Mouse (Mus musculus): Measurements from ENCODE around the gene Rhbdl1. TPM values are rescaled to one million over a fixed set of nuclear protein-coding genes. Genes with fewer than 3 reads are reported as not detected.

The Rhbdl1 gene
- polyA plus RNA-seq, 1 experiment from 2014 or later: 0.35 TPM

DNA sequence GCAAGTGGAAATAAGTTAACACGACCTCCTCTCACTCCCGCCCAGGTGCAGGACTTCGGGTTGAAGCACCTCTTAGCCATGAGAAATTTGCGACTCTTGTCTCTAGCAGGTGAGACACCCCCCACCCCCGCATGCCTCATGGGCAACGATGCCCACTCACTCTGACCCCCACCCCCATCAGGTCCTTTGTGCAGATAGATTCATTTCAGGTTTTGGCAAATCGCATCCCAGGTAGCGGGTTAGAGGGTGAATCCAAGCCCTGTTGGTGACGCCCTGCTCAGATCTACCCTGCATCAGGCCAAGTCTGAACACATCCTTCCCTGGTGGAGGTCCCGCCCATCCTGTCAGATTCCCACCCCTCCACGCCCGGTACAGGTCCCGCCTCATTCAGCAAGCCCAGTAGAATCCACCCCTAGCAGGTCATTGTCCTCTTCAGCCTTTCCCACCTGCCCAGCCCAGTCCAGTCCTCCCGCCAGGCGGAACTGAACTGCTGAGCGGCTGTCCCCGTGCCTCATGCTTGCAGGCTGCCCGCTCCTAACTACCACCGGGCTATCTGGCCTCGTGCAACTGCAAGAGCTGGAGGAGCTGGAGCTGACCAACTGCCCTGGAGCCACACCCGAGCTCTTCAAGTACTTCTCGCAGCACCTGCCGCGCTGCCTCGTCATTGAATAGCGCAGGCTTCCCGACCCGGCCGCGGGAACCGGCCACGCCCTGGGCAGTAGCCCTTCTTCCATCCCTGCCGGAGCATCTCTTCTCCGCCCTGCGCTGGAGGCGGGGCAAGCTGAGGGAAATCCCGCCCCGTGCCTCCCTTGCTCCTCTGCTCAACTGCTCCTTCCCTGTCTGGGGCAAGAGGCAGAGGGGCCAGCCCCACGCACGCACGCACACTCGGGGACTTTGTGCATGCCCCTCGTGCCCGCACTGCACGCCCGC lies 18.0 kb downstream of the Rhbdl1 start:
- 8% methylated on average over 45 of the region's 46 CpGs for WGBS (ENCODE audit: insufficient replicate concordance)
- Histone ChIP-seq H3K27me3 (ENCODE audit: insufficient read depth, low read length) (peaks cover 45% of the 10 kb centered on the region), H3K4me1 (ENCODE audit: insufficient read depth) (peaks cover 8% of the 10 kb centered on the region), H3K4me3 (ENCODE audit: low read depth, low read length) (no peak overlapping the region), H3K27ac (ENCODE audit: low read depth) (no peak overlapping the region), H3K9ac (replicated peaks) (no peak overlapping the region), H3K9me3 (ENCODE audit: low read length) (no peaks in the 10 kb centered on the region), H3K36me3 (replicated peaks; ENCODE audit: insufficient read depth, low read length) (no peaks in the 10 kb centered on the region), H3K4me2 (ENCODE audit: low read depth, low read length) (no peak overlapping the region)
- ATAC-seq (peak; percentile 54), DNase-seq (peak; percentile 29)
- TF ChIP-seq CTCF (IDR thresholded peaks at IDR 0.05; ENCODE audit: low read depth) (no peak), EP300 (IDR thresholded peaks at IDR 0.05; ENCODE audit: low read depth) (no peak)

DNA sequence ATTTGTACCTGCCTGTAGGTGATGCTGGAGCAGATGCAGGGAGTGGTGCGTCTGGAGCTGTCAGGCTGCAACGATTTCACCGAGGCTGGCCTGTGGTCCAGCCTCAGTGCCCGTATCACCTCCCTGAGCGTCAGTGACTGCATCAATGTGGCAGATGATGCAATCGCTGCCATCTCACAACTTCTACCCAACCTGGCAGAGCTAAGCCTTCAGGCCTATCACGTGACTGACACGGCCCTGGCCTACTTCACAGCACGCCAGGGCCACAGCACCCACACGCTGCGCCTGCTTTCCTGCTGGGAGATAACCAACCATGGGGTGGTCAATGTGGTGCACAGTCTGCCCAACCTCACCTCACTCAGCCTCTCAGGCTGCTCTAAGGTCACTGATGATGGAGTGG lies 19.4 kb downstream of the Rhbdl1 start:
- no peak for TF ChIP-seq EP300 (IDR thresholded peaks at IDR 0.05; ENCODE audit: low read depth)
- TF ChIP-seq CTCF (IDR thresholded peaks at IDR 0.05; ENCODE audit: low read depth): no peak

DNA sequence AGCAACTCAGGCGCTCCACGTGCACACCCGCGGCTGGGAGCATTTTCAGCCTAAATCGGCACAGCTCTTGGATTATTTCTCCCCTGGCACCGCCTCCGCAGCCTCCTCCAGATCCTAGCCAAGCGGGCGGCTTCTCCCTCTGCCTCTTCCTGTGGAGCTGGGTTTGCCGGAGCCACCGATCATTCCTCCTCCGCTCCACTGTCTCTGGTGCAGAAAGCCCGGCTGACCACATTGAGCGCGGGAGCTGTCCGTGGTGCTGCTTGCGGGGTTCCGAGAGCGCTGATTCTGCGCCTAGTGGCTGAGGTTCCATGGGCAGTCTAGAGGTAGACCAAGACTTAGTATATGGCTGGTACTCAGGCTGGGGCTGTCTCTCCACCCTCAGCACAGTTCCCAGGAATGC lies 23.6 kb downstream of the Rhbdl1 start:
- Histone ChIP-seq H3K9ac (replicated peaks) (no peak overlapping the region), H3K9me3 (ENCODE audit: low read length) (no peaks in the 10 kb centered on the region), H3K36me3 (replicated peaks; ENCODE audit: insufficient read depth, low read length) (no peaks in the 10 kb centered on the region), H3K27ac (ENCODE audit: low read depth) (no peak overlapping the region), H3K27me3 (ENCODE audit: insufficient read depth, low read length) (peaks cover 66% of the 10 kb centered on the region), H3K4me2 (ENCODE audit: low read depth, low read length) (no peak overlapping the region), H3K4me3 (ENCODE audit: low read depth, low read length) (no peak overlapping the region), H3K4me1 (ENCODE audit: insufficient read depth) (peaks cover 12% of the 10 kb centered on the region; the same call in 1 of the 2 replicates)
- TF ChIP-seq EP300 (IDR thresholded peaks at IDR 0.05; ENCODE audit: low read depth) (no peak), CTCF (IDR thresholded peaks at IDR 0.05; ENCODE audit: low read depth) (peak; percentile 62)
- DNase-seq (peak; percentile 90), ATAC-seq (peak; percentile 72)
- WGBS (ENCODE audit: insufficient replicate concordance): 6% methylated on average over 20 of the region's 20 CpGs

More for the DNA sequence above, 19.4 kb downstream of the Rhbdl1 start:
- no peak for ATAC-seq
- no peak overlapping the region for H3K9ac ChIP-seq (replicated peaks)
- peaks cover 56% of the 10 kb centered on the region for H3K27me3 ChIP-seq (ENCODE audit: insufficient read depth, low read length)
- peaks cover under 1% of the 10 kb centered on the region; the same call in 1 of the 2 replicates for H3K4me1 ChIP-seq (ENCODE audit: insufficient read depth)
- WGBS (ENCODE audit: insufficient replicate concordance): 70% methylated on average over 11 of the region's 11 CpGs
- H3K4me2 ChIP-seq (ENCODE audit: low read depth, low read length): no peak overlapping the region
- H3K4me3 ChIP-seq (ENCODE audit: low read depth, low read length): no peak overlapping the region
- H3K9me3 ChIP-seq (ENCODE audit: low read length): no peaks in the 10 kb centered on the region
- no peaks in the 10 kb centered on the region for H3K36me3 ChIP-seq (replicated peaks; ENCODE audit: insufficient read depth, low read length)
- H3K27ac ChIP-seq (ENCODE audit: low read depth): no peak overlapping the region
- no peak for DNase-seq

DNA sequence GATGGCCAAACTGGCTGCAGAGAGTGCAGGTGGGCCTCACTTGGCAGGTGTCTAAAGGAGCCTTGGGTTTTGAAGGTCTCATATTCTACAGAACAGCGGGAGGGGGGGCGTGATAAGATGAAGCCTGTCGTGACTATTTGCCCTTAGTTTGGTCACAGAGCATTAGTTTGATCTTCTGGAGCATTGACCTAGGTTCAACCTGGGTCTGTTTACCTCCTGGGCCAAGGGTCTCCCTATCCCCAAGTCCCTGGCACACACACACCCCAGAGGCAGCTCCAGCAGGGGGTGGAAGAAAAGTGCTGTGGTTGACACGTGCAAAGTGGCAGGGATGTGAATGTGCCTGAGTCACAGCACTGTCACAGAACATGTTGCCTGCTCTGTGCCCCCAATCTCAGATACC lies 26.2 kb downstream of the Rhbdl1 start:
- Histone ChIP-seq H3K36me3 (replicated peaks; ENCODE audit: insufficient read depth, low read length) (no peaks in the 10 kb centered on the region), H3K4me1 (ENCODE audit: insufficient read depth) (peaks cover 12% of the 10 kb centered on the region; the same call in 1 of the 2 replicates), H3K9ac (replicated peaks) (no peak overlapping the region), H3K9me3 (ENCODE audit: low read length) (no peaks in the 10 kb centered on the region), H3K27me3 (ENCODE audit: insufficient read depth, low read length) (peaks cover 65% of the 10 kb centered on the region), H3K27ac (ENCODE audit: low read depth) (no peak overlapping the region), H3K4me2 (ENCODE audit: low read depth, low read length) (no peak overlapping the region), H3K4me3 (ENCODE audit: low read depth, low read length) (no peak overlapping the region)
- 54% methylated on average over 4 of the region's 4 CpGs for WGBS (ENCODE audit: insufficient replicate concordance)
- TF ChIP-seq EP300 (IDR thresholded peaks at IDR 0.05; ENCODE audit: low read depth) (no peak), CTCF (IDR thresholded peaks at IDR 0.05; ENCODE audit: low read depth) (no peak)
- DNase-seq (no peak), ATAC-seq (no peak)

DNA sequence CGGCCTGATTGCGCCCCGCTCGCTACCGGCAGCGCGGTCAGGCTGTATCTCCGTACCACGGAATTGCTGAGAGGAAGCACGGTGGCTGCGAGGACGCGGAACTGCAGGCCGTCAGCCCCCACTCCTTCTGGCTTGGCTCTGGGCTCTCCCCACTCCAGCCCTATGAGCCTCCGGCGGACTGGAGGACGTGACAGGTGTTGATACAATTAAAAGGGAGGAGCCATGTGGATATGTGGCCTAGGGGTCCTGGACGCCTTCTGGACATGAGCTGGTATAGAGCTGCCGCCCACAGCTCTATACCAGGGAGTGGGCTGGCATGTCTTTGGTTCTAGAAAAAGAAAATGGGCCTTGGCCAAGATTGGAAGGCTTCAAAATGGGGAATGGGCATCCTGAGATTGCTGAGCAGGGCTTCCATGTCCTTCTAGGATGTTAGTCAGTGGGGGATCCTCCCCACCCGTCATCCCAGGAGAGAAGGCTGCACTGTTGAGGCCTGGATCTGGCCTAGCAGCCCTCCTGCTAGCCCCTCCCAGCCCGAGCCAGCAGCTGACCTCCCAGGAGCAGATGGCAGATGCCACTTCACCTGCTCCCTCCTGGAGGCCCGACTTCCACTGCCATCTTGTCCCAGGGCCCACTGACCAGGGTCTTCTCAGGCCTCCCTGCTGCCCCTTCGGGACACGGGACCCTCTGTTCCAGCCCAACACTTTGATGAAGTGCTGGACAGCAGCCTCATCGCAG lies 27.3 kb downstream of the Rhbdl1 start:
- 15% methylated on average over 23 of the region's 25 CpGs for WGBS (ENCODE audit: insufficient replicate concordance)
- peaks cover 63% of the 10 kb centered on the region for H3K27me3 ChIP-seq (ENCODE audit: insufficient read depth, low read length)
- peak overlapping the region; percentile 52 for H3K4me3 ChIP-seq (ENCODE audit: low read depth, low read length)
- peak overlapping the region; percentile 75 for H3K4me2 ChIP-seq (ENCODE audit: low read depth, low read length)
- no peak for DNase-seq
- TF ChIP-seq EP300 (IDR thresholded peaks at IDR 0.05; ENCODE audit: low read depth): no peak
- TF ChIP-seq CTCF (IDR thresholded peaks at IDR 0.05; ENCODE audit: low read depth): no peak
- no peaks in the 10 kb centered on the region for H3K36me3 ChIP-seq (replicated peaks; ENCODE audit: insufficient read depth, low read length)
- H3K27ac ChIP-seq (ENCODE audit: low read depth): no peak overlapping the region
- no peak for ATAC-seq
- peaks cover 12% of the 10 kb centered on the region; the same call in 1 of the 2 replicates for H3K4me1 ChIP-seq (ENCODE audit: insufficient read depth)
- H3K9me3 ChIP-seq (ENCODE audit: low read length): no peaks in the 10 kb centered on the region
- H3K9ac ChIP-seq (replicated peaks): no peak overlapping the region
